Mouse (Mus musculus) layer of hippocampus, postnatal 14 days (tissue): ENCODE results near the gene Tbc1d17. TPM values are rescaled to one million over a fixed set of nuclear protein-coding genes. Genes with fewer than 3 reads are reported as not detected.
"Not testable (repeated sequence)": the region's sequence is repeated elsewhere in the genome, so short reads cannot be mapped to it uniquely, and the experiment has no call there.

Experiments used
- DNase-seq, 2 experiments: peaks; one replicate each; pipeline ENCODE4 v3.0.0; 2021 to 2022; ENCODE audit warnings: low spot score in 2 of 2, mixed read lengths in 1 of 2
- long read RNA-seq, 2 experiments: library from polyadenylated mRNA; stranded (forward); transcript quantifications; one replicate each; pipeline ENCODE4 v2.0.0; 2021
- total RNA-seq, 2 experiments: library from RNA; stranded (reverse); gene quantifications; 2 replicates each; pipeline ENCODE4 v1.2.3; 2021

Gene Tbc1d17
- 10 to 100 TPM; 46.2 to 54.2 TPM for total RNA-seq
- long read RNA-seq, experiment 1, full-length matches to known transcripts, result 32 of 58 reads
- long read RNA-seq, experiment 1, partial matches to known transcripts, result 5 of 58 reads
- long read RNA-seq, experiment 1, other reads (novel, unspliced or antisense), result 21 of 58 reads
- long read RNA-seq, experiment 2, full-length matches to known transcripts, result 43 of 71 reads
- long read RNA-seq, experiment 2, partial matches to known transcripts, result 10 of 71 reads
- long read RNA-seq, experiment 2, other reads (novel, unspliced or antisense), result 18 of 71 reads

- peak; percentile 99 to 100 for DNase-seq
Observed at GRCm38 (mm10) chr7:44848561-44849415, at the start of gene Tbc1d17, which contains the start of gene Akt1s1. Tbc1d17 (minus strand) TSS chr7:44849079. Akt1s1 (plus strand) TSS chr7:44848991.

DNA sequence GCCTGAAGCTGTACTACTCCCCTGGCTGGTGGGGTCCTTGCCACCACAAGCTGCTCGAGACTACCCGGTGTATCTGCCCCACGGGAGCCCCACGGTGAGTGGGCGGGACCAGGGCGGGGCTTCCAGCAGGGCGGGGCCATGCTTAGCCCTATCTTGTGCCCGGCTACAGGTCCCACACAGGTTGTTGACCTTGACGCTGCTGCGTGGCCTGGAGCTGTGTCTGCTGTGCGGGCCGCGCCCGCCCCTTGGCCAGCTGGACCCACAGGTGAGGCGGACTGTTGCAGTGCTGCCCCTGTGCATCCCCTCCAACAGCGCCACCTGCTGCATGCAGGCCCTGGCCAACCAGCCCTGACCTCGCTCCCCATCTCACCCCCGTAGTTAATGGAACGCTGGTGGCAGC, 49.7 kb upstream of the Tbc1d17 start:
- no peak for DNase-seq

GRCm38 (mm10) chr7:44896499-44896898, 47.6 kb upstream of the Tbc1d17 start:
- no peak for DNase-seq

GRCm38 (mm10) chr7:44895593-44896434, 46.9 kb upstream of the Tbc1d17 start, which contains the start of gene Fuz:
Fuz (plus strand) TSS chr7:44896079.
- peak; percentile 93 to 97 for DNase-seq

GRCm38 (mm10) chr7:44895206-44895592, 46.3 kb upstream of the Tbc1d17 start:
- no peak for DNase-seq

GRCm38 (mm10) chr7:44894175-44894574, 45.3 kb upstream of the Tbc1d17 start:
- DNase-seq, result no peak

GRCm38 (mm10) chr7:44893197-44893596, 44.3 kb upstream of the Tbc1d17 start:
- no peak for DNase-seq

DNA sequence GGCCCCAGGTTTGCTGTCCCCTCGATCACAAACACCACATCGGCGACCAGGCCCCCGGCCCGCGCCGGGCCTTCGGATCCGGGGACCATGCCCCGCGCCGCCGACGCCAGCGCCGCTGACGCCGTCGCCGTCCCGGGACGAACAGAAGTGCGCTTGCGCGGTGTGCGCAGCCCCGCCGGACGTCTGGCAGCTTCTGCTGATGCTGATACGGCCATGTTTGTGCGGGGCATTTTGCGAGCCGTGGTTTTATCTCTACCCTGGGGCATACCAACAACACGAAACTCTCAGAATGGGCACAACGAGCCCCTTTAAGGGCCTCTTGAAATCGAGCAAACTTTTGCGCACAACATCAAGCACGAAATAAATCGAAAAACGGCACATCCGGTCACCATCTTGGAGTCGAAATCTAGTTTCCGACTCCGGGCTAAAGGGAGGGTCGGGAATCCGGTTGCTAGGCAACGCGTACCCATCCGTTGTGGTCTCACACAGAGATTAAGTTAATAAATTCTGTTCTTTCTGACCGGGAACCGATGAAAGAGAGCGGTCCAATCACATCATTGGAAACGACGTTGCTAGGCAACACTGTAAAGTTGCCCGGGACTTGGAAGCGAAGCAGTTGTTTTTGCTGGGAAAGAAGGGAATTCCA, 43.5 kb upstream of the Tbc1d17 start, which contains the start of gene Med25:
Gene Med25 (minus strand): TSS at position 437 of the 646 bp plus-strand sequence.
- DNase-seq, result peak; percentile 96 to 97

GRCm38 (mm10) chr7:44891611-44892010, 42.7 kb upstream of the Tbc1d17 start:
- no peak for DNase-seq

DNA sequence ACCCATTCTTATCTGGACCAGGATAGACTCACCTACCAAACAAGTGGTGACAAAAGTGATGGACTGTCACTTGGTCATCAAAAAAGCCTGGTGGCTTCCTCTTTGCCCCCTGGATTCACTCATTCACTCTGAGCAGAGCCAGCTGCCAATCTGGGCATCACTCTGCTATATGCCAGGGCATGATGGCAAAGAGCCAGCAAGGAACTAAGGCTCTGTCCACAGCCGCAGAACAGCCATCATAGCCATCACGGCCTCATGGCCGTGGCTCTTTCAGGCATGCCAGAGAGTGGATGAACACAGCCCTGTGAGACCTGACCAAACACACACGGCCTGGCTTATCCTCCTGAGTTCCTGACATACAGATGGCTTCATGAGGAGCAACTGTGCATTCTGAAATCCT, 41.9 kb upstream of the Tbc1d17 start:
- DNase-seq, result no peak

GRCm38 (mm10) chr7:44890180-44890579, 41.3 kb upstream of the Tbc1d17 start:
- no peak for DNase-seq

DNA sequence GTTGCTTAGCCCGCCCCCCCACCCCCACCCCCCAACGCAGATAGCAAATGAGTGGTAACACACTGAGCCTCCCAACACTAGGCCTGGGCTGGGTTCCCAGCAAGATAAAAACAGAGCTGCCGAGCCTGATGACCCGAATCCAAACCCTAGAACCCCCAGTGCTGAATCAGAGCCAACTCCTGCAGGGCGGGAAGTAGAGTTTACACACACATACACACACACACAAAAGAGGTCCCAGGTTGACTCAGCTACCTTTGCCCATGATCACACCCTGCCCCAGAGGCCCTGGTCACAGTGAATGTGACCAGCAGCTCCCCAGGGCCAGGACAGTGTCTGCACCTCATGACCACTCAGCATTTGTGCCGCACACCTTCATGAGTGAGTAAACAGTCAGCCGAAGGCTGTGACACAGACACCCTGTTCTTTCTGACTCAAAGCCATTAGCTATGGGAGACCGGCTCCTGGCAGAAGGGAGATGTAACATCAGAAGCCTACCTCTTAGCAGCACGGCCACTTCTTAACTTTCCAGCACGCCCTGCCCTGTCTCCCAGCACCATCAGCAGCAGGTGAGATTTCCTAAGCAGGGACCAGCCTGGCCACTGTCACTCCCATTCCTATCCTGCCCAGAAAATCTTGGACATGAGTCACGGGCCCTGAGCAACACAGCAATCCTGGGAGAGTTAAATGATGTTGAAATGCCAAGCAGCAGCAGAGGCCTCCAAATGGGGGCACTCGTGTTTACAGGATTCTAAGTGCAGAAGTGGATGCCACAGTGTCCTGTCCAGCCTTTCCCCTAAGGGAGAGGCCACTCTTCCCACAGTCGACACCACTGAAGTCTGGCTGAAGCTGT, 39.6 kb upstream of the Tbc1d17 start:
- no peak for DNase-seq

DNA sequence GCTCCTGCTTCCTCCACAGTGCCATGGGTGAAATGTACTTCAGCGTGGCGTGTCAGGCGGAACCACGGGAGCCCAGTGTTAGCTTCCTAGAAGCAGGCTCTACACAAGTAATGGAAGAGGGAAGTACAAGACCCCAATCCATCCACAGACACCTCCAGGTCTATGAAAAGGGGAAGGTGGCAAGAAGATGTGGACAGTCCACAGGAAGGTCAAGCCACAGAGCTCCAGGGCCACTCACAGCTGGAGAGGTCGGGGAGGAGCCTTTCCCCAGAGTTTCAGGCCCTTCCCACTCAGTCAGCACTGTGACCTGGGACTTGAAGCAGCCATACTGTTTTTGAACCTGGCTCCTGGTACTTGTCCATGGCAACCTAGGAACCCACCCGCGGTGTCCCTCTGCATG, 38.1 kb upstream of the Tbc1d17 start:
- DNase-seq, result no peak

GRCm38 (mm10) chr7:44884637-44885036, 35.8 kb upstream of the Tbc1d17 start:
- DNase-seq, result no peak

DNA sequence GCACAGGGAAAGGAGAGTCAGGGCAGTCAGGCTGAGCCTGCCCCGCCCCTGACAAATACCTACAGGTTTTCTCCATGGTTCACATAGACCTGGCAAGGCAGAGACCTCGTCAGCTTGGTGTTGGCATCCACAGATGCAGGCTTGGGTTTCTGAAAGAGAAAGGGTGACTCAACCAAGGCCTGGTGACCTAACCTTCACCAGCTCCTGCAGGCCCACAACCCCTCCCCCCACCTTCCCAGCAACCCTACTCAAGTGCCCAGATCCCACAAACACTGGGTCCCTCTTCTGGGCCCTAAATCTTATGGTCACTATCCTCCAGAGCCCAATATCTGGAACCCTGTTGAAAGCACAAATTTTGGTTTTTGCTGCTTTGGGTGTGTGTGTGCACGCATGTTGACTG, 34.2 kb upstream of the Tbc1d17 start:
- DNase-seq, result no peak

DNA sequence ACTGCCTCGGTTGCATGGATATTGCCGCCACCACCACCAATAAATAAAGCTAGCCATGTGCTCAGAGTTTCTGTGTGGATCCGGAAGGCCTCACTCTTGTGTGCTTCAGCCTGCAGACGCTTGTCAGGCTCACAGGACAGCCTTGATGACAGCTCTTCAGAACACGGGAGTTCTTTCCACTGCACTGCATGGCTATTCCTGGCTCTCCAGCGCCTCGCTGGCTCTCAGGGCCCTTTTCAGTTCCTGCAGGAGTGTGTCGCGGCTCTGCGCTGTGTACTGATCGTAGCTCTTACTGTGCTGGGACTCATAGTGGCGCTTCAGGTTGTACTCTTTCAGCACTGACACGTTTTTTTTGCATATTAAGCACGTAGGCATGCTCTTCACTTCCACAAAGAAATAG, 29.0 kb upstream of the Tbc1d17 start:
- DNase-seq, result no peak

DNA sequence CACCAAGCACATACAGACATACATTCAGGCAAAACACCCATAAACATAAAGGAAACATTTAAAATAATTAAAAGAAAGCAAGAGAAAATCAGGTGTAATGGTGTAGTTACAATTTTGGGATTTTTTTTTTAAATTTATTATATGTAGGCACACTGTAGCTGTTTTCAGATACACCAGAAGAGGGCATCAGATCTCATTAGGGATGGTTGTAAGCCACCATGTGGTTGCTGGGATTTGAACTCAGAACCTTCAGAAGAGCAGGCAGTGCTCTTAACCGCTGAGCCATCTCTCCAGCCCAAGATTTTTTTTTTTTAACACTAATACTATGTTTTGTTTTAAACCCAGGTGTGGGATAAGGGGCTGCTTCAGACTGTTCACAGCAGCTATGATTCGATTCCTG, 22.9 kb upstream of the Tbc1d17 start:
- DNase-seq, result not testable (repeated sequence)

DNA sequence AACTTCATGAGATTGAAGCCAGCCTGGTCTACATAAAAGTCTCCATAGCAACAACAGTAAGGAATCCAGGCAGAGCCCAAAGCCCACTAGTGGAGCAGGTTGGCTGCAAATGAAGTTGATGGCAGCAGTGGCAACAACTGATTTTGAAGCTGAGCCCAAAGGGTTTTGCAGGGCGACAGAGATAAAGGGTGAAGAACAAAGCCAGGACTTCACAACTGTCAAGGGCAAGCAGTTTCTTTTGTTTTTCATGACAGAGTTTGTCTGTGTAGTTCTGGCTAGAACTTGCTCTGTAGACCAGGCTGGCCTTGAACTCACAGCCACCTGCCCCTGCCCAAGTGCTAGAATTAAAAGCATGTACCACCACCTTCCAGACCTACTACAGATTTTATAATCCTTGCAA, 22.3 kb upstream of the Tbc1d17 start:
- no peak for DNase-seq

GRCm38 (mm10) chr7:44870614-44871013, 21.7 kb upstream of the Tbc1d17 start:
- DNase-seq, result no peak
